Mouse (Mus musculus) liver, embryonic 15.5 days (tissue): ENCODE data around the gene Xpc. TPM values are rescaled to one million over a fixed set of nuclear protein-coding genes. Genes with fewer than 3 reads are reported as not detected.
A peak's percentile ranks its signal among the peaks of the same experiment; 100 is the strongest.

Experiments used
- ATAC-seq: fragments of 200-750 bp; cut with Nextera tagmentation; 2 replicates; pipeline ENCODE4 v1.8.0; 2017; ENCODE audit warnings: moderate number of reproducible peaks, mild to moderate bottlenecking, moderate library complexity; ENCODE audit not compliant: insufficient read depth
- H3K27ac ChIP-seq: fragments of 300-500 bp; sonication (generic); replicated peaks from 2 replicates; pipeline ENCODE4 v1.5.1; 2015; ENCODE audit warnings: mild to moderate bottlenecking, inconsistent platforms
- H3K27me3 ChIP-seq: fragments of 300-500 bp; sonication (generic); 2 replicates; pipeline ENCODE4 v1.6.1; 2015; ENCODE audit warnings: mild to moderate bottlenecking, inconsistent platforms
- H3K36me3 ChIP-seq: fragments of 300-500 bp; sonication (generic); replicated peaks from 2 replicates; pipeline ENCODE4 v1.6.1; 2015; ENCODE audit warnings: moderate library complexity, mild to moderate bottlenecking, inconsistent platforms
- H3K4me1 ChIP-seq: fragments of 300-500 bp; sonication (generic); replicated peaks from 2 replicates; pipeline ENCODE4 v1.6.1; 2015; ENCODE audit warnings: inconsistent platforms
- H3K4me2 ChIP-seq: fragments of 300-500 bp; sonication (generic); 2 replicates; pipeline ENCODE4 v1.6.1; 2015; ENCODE audit warnings: moderate library complexity, mild to moderate bottlenecking, inconsistent platforms
- H3K4me3 ChIP-seq: fragments of 300-500 bp; sonication (generic); replicated peaks from 2 replicates; pipeline ENCODE4 v1.5.1; 2015; ENCODE audit warnings: mild to moderate bottlenecking, inconsistent platforms
- H3K9ac ChIP-seq: fragments of 300-500 bp; sonication (generic); 2 replicates; pipeline ENCODE4 v1.6.1; 2015; ENCODE audit warnings: moderate library complexity, mild to moderate bottlenecking, inconsistent platforms
- H3K9me3 ChIP-seq: fragments of 300-500 bp; sonication (generic); replicated peaks from 2 replicates; pipeline ENCODE4 v1.6.1; 2016; ENCODE audit warnings: inconsistent platforms
- WGBS: fragments of 180-500 bp; shearing (Covaris S2); methylation state at CpG from one replicate; pipeline ENCODE4 v1.1.7; 2015; ENCODE audit warnings: mixed read lengths; ENCODE audit not compliant: insufficient replicate concordance; 5-methylcytosine and 5-hydroxymethylcytosine counted together
- polyA plus RNA-seq: library from polyadenylated mRNA; unstranded; fragments of >200 nt; fragmentation: Nextera tagmentation; extraction: Ambion mirVana; gene quantifications from 2 replicates; pipeline ENCODE4 v1.2.1, GENCODE M21; 2015

Xpc gene
- polyA plus RNA-seq = 5.0 and 5.1 TPM in 2 replicates

GRCm38 (mm10) chr6:91515545-91516449 lies at the start of gene Xpc, which contains the start of gene Lsm3:
TSS of gene Xpc (minus strand) at chr6:91515888.
TSS of gene Lsm3 (plus strand) at chr6:91515928.
- Histone ChIP-seq H3K9ac (peak within 1 kb of the TSS; percentile 80), H3K36me3 (peaks cover 35% of the 10 kb centered on the region), H3K4me1 (peaks cover 37% of the 10 kb centered on the region), H3K9me3 (no peaks in the 10 kb centered on the region), H3K27ac (peak within 1 kb of the TSS; percentile 76), H3K27me3 (peaks cover 7% of the 10 kb centered on the region), H3K4me2 (peak within 1 kb of the TSS; percentile 92), H3K4me3 (peak within 1 kb of the TSS; percentile 88)
- ATAC-seq = peak; percentile 98
- under 1% methylated on average over 80 of the region's 80 CpGs for WGBS

DNA sequence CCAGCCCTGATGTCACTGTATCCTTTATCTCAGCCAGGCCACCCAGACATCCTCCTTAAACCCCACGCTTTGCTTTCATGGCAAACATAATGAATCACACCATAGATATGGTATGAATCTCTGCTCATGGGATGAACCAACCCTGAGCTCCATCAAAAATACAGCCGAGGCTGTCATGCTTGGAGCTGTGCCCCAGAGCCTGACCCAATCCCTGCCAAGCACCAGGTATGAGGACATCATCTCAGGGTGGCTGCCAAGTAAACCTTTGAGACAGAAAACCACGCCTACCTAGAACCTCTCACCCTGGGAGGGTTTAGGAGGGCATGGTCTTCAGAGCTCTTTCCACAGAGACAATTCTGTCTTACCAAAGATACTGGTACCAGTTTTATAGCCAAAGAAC lies 47.3 kb upstream of the Xpc start:
- H3K36me3 ChIP-seq = no peaks in the 10 kb centered on the region
- H3K9me3 ChIP-seq = no peaks in the 10 kb centered on the region
- no peak overlapping the region for H3K4me2 ChIP-seq
- H3K4me3 ChIP-seq = no peak overlapping the region
- no peak overlapping the region for H3K9ac ChIP-seq
- ATAC-seq = no peak
- H3K27ac ChIP-seq = no peak overlapping the region
- no peaks in the 10 kb centered on the region for H3K27me3 ChIP-seq
- WGBS = 46% methylated on average over 3 of the region's 3 CpGs
- peaks cover 7% of the 10 kb centered on the region for H3K4me1 ChIP-seq

DNA sequence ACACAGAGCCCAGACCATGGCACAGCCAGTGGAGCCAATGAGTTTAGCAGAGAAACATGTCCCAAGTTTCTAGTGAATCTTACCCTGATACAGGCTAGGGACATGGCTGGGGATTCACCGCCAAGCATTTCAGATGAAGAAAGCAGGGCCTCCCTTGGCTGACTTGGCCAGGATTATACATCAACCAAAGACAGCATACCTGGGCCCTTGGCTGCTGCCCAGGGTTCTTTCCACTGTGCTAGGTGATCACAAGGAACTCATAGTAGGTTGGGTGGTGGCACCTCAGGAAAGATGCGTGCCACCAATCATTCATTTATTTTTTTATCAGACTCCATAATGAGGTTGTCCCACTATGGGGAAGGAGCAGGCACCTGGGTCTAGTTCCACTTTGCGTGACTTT lies 44.5 kb upstream of the Xpc start:
- no peak overlapping the region for H3K4me3 ChIP-seq
- no peak overlapping the region for H3K9ac ChIP-seq
- peaks cover 5% of the 10 kb centered on the region; the same call in 1 of the 2 replicates for H3K4me1 ChIP-seq
- no peak overlapping the region for H3K27ac ChIP-seq
- 73% methylated on average over 3 of the region's 3 CpGs for WGBS
- no peaks in the 10 kb centered on the region for H3K9me3 ChIP-seq
- H3K4me2 ChIP-seq = no peak overlapping the region
- no peaks in the 10 kb centered on the region for H3K36me3 ChIP-seq
- ATAC-seq = no peak
- H3K27me3 ChIP-seq = no peaks in the 10 kb centered on the region

- H3K27me3 ChIP-seq = no peaks in the 10 kb centered on the region
- H3K4me3 ChIP-seq = no peak overlapping the region
- H3K4me2 ChIP-seq = no peak overlapping the region
- peaks cover 5% of the 10 kb centered on the region; the same call in 1 of the 2 replicates for H3K4me1 ChIP-seq
- WGBS = 70% methylated on average over 4 of the region's 4 CpGs
- H3K9me3 ChIP-seq = no peaks in the 10 kb centered on the region
- no peaks in the 10 kb centered on the region for H3K36me3 ChIP-seq
- H3K27ac ChIP-seq = no peak overlapping the region
- no peak for ATAC-seq
- H3K9ac ChIP-seq = no peak overlapping the region
These were observed 43.7 kb upstream of the Xpc start for GRCm38 (mm10) chr6:91559371-91559770.

GRCm38 (mm10) chr6:91558565-91558964 lies 42.9 kb upstream of the Xpc start:
- H3K27ac ChIP-seq = no peak overlapping the region
- WGBS = 49% methylated on average over 1 of the region's 1 CpGs
- H3K4me2 ChIP-seq = no peak overlapping the region
- ATAC-seq = no peak
- H3K36me3 ChIP-seq = no peaks in the 10 kb centered on the region
- no peak overlapping the region for H3K4me3 ChIP-seq
- H3K4me1 ChIP-seq = peaks cover 5% of the 10 kb centered on the region; the same call in 1 of the 2 replicates
- no peaks in the 10 kb centered on the region for H3K27me3 ChIP-seq
- no peaks in the 10 kb centered on the region for H3K9me3 ChIP-seq
- H3K9ac ChIP-seq = no peak overlapping the region

GRCm38 (mm10) chr6:91552693-91553092 lies 37.0 kb upstream of the Xpc start:
- Histone ChIP-seq H3K4me2 (no peak overlapping the region), H3K36me3 (no peaks in the 10 kb centered on the region), H3K27ac (no peak overlapping the region), H3K9ac (no peak overlapping the region), H3K4me1 (no peaks in the 10 kb centered on the region), H3K9me3 (no peaks in the 10 kb centered on the region), H3K27me3 (no peaks in the 10 kb centered on the region), H3K4me3 (no peak overlapping the region)
- WGBS = 58% methylated on average over 3 of the region's 3 CpGs
- no peak for ATAC-seq

GRCm38 (mm10) chr6:91551671-91552070 lies 36.0 kb upstream of the Xpc start:
- ATAC-seq = no peak
- no peaks in the 10 kb centered on the region for H3K36me3 ChIP-seq
- no peak overlapping the region for H3K4me3 ChIP-seq
- H3K9ac ChIP-seq = no peak overlapping the region
- no peak overlapping the region for H3K4me2 ChIP-seq
- H3K27me3 ChIP-seq = 0 out of 2 replicates have a peak, but pooled peaks cover under 1% of the 10 kb centered on the region
- H3K27ac ChIP-seq = no peak overlapping the region
- H3K9me3 ChIP-seq = no peaks in the 10 kb centered on the region
- 84% methylated on average over 3 of the region's 3 CpGs for WGBS
- no peaks in the 10 kb centered on the region for H3K4me1 ChIP-seq

- H3K9ac ChIP-seq = no peak overlapping the region
- H3K4me2 ChIP-seq = no peak overlapping the region
- H3K27me3 ChIP-seq = peaks cover 11% of the 10 kb centered on the region; the same call in 1 of the 2 replicates
- no peaks in the 10 kb centered on the region for H3K36me3 ChIP-seq
- H3K27ac ChIP-seq = no peak overlapping the region
- H3K9me3 ChIP-seq = no peaks in the 10 kb centered on the region
- H3K4me1 ChIP-seq = no peaks in the 10 kb centered on the region; the same call in 1 of the 2 replicates
- ATAC-seq = no peak
- H3K4me3 ChIP-seq = no peak overlapping the region
- WGBS = 68% methylated on average over 5 of the region's 5 CpGs
These were observed 33.9 kb upstream of the Xpc start for GRCm38 (mm10) chr6:91549621-91550020.

GRCm38 (mm10) chr6:91547313-91547712 lies 31.6 kb upstream of the Xpc start:
- H3K9ac ChIP-seq = no peak overlapping the region
- H3K4me1 ChIP-seq = no peaks in the 10 kb centered on the region; the same call in 1 of the 2 replicates
- 46% methylated on average over 1 of the region's 1 CpGs for WGBS

GRCm38 (mm10) chr6:91546241-91546884 lies 30.7 kb upstream of the Xpc start:
- H3K4me1 ChIP-seq = no peaks in the 10 kb centered on the region; the same call in 1 of the 2 replicates
- H3K9ac ChIP-seq = no peak overlapping the region
- WGBS = 17% methylated on average over 9 of the region's 9 CpGs
- no peak for ATAC-seq
- no peaks in the 10 kb centered on the region for H3K36me3 ChIP-seq
- H3K27me3 ChIP-seq = peaks cover 11% of the 10 kb centered on the region; the same call in 1 of the 2 replicates
- H3K27ac ChIP-seq = no peak overlapping the region
- no peaks in the 10 kb centered on the region for H3K9me3 ChIP-seq
- H3K4me3 ChIP-seq = no peak overlapping the region
- no peak overlapping the region for H3K4me2 ChIP-seq

More at GRCm38 (mm10) chr6:91547313-91547712, 31.6 kb upstream of the Xpc start:
- Histone ChIP-seq H3K27ac (no peak overlapping the region), H3K4me2 (no peak overlapping the region), H3K27me3 (peaks cover 11% of the 10 kb centered on the region; the same call in 1 of the 2 replicates), H3K36me3 (no peaks in the 10 kb centered on the region), H3K9me3 (no peaks in the 10 kb centered on the region), H3K4me3 (no peak overlapping the region)
- ATAC-seq = no peak

- Histone ChIP-seq H3K4me2 (no peak overlapping the region), H3K9me3 (no peaks in the 10 kb centered on the region), H3K36me3 (no peaks in the 10 kb centered on the region), H3K27ac (no peak overlapping the region), H3K9ac (no peak overlapping the region), H3K27me3 (peaks cover 11% of the 10 kb centered on the region; the same call in 1 of the 2 replicates), H3K4me3 (no peak overlapping the region), H3K4me1 (no peaks in the 10 kb centered on the region; the same call in 1 of the 2 replicates)
- 60% methylated on average over 5 of the region's 5 CpGs for WGBS
- no peak for ATAC-seq
These were observed 27.4 kb upstream of the Xpc start for GRCm38 (mm10) chr6:91543056-91543455.
